Mouse (Mus musculus) intestine, embryonic 15.5 days (tissue): ENCODE measurements around the gene Tnfrsf25. TPM values are rescaled to one million over a fixed set of nuclear protein-coding genes. Genes with fewer than 3 reads are reported as not detected.

ENCODE experiments used
- ATAC-seq: fragments of 200-750 bp; cut with Nextera tagmentation; 2 replicates; pipeline ENCODE4 v1.8.0; 2017; ENCODE audit warnings: moderate TSS enrichment, moderate library complexity
- H3K27ac ChIP-seq: fragments of 300-500 bp; sonication (generic); 2 replicates; pipeline ENCODE4 v1.5.1; 2015; ENCODE audit warnings: mild to moderate bottlenecking, inconsistent platforms
- H3K27me3 ChIP-seq: fragments of 300-500 bp; sonication (generic); replicated peaks from 2 replicates; pipeline ENCODE4 v1.6.1; 2015; ENCODE audit warnings: inconsistent platforms
- H3K36me3 ChIP-seq: fragments of 300-500 bp; sonication (generic); 2 replicates; pipeline ENCODE4 v1.6.1; 2015; ENCODE audit warnings: inconsistent platforms
- H3K4me1 ChIP-seq: fragments of 300-500 bp; sonication (generic); replicated peaks from 2 replicates; pipeline ENCODE4 v1.6.1; 2015; ENCODE audit warnings: inconsistent platforms
- H3K4me2 ChIP-seq: fragments of 300-500 bp; sonication (generic); replicated peaks from 2 replicates; pipeline ENCODE4 v1.6.1; 2015; ENCODE audit warnings: mild to moderate bottlenecking, inconsistent platforms
- H3K4me3 ChIP-seq: fragments of 300-500 bp; sonication (generic); replicated peaks from 2 replicates; pipeline ENCODE4 v1.5.1; 2015; ENCODE audit warnings: inconsistent platforms
- H3K9ac ChIP-seq: fragments of 300-500 bp; sonication (generic); 2 replicates; pipeline ENCODE4 v1.6.1; 2015; ENCODE audit warnings: inconsistent platforms
- H3K9me3 ChIP-seq: fragments of 300-500 bp; sonication (generic); 2 replicates; pipeline ENCODE4 v1.6.1; 2016; ENCODE audit warnings: inconsistent platforms
- WGBS: fragments of 180-500 bp; shearing (Covaris S2); methylation state at CpG from one replicate; pipeline ENCODE4 v1.1.7; 2015; 5-methylcytosine and 5-hydroxymethylcytosine counted together
- polyA plus RNA-seq: library from polyadenylated mRNA; unstranded; fragments of >200 nt; fragmentation: Nextera tagmentation; extraction: Ambion mirVana; gene quantifications from 2 replicates; pipeline ENCODE4 v1.2.1, GENCODE M21; 2015

The Tnfrsf25 gene
- polyA plus RNA-seq, 1 experiment from 2014 or later, result 1.5 TPM

DNA sequence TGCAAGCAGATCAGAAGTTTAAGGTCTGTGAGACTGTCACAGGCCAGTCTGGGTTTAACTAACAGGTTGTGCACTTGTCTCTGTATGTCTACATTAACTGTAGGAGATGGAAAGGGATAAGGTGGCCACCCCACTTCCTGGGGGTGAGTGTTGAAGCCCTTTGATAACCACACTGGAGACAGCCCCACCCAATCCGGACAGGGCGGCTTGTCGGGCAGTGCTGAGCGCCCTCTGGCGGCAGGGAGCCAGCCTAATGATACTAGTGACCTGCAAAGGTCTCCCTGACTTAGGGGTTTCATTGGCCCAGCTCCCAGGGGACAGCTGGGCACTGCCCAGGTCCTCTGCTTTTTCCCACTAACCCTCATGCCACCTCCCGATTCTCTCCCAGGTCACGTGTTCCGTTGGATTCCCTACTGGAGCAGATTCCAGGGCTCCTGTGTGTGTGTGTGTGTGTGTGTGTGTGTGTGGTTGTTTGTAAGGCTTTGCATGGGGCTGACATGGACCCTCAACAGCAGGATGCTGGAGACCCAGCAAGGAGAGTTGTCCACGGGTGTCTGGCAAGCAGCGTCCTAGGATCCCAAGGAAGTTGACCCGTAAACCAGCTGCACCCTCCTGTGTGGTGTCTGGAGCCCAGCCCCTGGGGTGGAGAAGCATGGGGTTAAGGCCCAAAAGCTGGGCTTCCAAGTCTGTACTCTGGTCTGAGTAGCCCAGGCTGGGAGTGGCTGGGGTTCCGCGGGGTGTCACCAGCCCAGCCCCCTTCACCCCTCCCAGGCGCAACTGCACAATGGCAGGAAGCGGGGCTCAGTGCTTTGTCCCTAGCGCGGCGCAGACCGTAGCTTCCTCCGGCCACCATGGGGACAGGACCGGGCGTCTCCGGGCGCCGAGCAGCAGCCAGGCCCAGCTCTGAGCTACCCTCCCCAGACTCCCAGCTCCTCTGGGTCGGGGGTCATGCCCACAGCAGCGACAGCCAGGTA, 19.5 kb upstream of the Tnfrsf25 start:
- Histone ChIP-seq H3K4me3 (peak overlapping the region; percentile 22), H3K9ac (0 out of 2 replicates have a peak overlapping the region, but pooled peaks have one; percentile 6), H3K9me3 (no peaks in the 10 kb centered on the region), H3K27me3 (no peaks in the 10 kb centered on the region), H3K36me3 (no peaks in the 10 kb centered on the region), H3K4me2 (no peak overlapping the region), H3K27ac (no peak overlapping the region), H3K4me1 (peaks cover 18% of the 10 kb centered on the region)
- 40% methylated on average over 27 of the region's 27 CpGs for WGBS
- ATAC-seq, result peak; percentile 67

GRCm38 (mm10) chr4:152096927-152097326, 18.8 kb upstream of the Tnfrsf25 start:
- peak overlapping the region; percentile 6 for H3K9ac ChIP-seq
- no peaks in the 10 kb centered on the region for H3K27me3 ChIP-seq
- peaks cover under 1% of the 10 kb centered on the region; the same call in 1 of the 2 replicates for H3K36me3 ChIP-seq
- ATAC-seq, result no peak
- H3K27ac ChIP-seq, result no peak overlapping the region
- 53% methylated on average over 6 of the region's 6 CpGs for WGBS
- peak overlapping the region; percentile 22 for H3K4me3 ChIP-seq
- peaks cover 18% of the 10 kb centered on the region for H3K4me1 ChIP-seq
- H3K4me2 ChIP-seq, result peak overlapping the region; percentile 17
- no peaks in the 10 kb centered on the region for H3K9me3 ChIP-seq

DNA sequence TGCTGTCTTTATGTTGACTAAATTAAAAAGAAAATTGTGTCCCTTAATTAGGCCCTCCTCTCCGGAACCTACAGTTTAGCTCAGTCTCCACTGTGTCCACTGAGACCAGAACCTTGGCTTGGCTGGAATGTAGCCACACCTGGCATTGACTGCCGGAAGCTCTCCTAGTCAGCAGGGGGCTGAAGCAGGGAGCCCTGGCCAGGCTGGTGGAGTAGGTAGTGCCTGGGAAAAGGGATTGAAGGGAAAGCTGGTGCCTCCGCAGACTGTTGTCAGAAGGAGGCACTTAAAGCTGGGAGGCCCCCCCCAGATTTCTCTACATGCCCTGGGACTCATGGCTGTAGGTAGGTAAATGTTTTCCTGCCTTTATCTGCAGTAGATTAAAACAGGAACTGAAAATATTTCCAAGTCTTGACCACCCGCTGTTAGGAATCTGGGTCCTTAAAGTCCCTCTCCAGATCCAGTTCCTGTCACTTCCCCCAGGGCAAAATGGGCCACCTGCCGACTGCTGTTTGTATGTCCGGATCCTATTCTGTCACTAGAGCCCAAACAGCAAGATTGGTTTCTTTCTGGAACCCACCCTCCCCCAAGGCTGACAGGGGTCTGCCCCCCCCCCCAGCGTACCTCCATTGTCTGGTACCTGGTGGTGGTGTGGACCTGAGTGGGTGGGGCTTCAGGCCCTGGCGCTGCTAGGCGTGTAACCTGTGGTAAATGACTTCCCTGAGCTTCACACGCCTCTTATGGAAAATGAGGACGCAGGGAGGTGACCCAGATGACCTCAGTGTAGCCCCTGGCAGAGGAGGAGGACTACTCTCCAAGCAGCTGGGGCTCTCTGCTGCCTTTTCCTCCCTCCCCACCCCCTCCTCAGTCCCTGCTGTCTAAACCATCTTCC, 17.6 kb upstream of the Tnfrsf25 start:
- H3K27me3 ChIP-seq, result no peaks in the 10 kb centered on the region
- no peak overlapping the region for H3K9ac ChIP-seq
- H3K4me3 ChIP-seq, result 0 out of 2 replicates have a peak overlapping the region, but pooled peaks have one; percentile 4
- H3K36me3 ChIP-seq, result peaks cover 3% of the 10 kb centered on the region; the same call in 1 of the 2 replicates
- ATAC-seq, result no peak
- WGBS, result 38% methylated on average over 11 of the region's 11 CpGs
- no peak overlapping the region for H3K27ac ChIP-seq
- H3K4me2 ChIP-seq, result no peak overlapping the region; the same call in 1 of the 2 replicates
- H3K4me1 ChIP-seq, result peaks cover 7% of the 10 kb centered on the region
- no peaks in the 10 kb centered on the region for H3K9me3 ChIP-seq

DNA sequence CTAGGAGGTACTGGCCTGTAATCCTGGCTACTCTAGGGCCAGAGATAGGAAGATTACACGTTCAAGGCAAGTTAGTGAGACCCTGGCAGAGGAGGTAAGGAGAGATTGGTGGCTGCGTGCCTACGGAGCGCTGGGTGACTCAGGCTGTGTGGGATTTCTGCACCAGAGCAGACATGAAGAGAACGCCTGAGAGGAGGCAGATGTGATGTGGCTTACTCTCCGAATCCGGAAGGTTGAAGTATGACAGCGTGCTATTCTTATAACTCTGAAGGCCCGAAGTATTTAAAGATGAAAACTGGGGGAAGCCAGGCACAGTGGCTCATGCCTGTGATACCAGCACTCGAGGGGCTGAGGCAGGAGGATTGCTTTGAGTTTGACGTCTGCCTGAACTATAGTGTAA, 15.2 kb upstream of the Tnfrsf25 start:
- Histone ChIP-seq H3K4me2 (no peak overlapping the region), H3K9ac (no peak overlapping the region)

DNA sequence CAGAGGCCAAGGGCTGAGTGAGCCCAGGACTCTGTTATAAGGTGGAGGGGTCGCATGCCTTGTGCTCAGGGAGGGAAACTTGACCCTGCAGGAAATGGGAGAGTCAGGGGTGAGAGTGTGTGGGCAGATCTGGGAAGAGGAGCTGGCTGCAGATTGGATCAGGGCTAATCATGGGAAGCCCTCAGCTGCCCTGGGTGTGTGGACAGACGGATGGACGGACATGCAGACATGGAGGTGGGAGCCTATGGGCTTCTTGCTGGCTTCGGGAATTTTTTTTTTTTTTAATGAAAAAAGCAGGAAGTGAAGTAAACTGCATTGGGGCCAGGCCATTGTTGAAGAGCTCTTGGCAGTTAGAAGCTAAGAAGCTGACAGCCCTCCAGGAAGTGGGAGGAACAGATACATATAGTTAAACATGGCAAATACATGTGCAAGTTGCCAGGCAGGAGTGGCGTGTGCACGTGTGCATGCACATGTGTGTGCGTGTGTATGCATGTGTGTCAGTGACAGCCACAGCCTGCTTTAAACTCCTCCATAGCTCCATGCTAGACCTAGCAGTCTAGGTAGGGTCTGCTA, 14.6 kb upstream of the Tnfrsf25 start:
- WGBS, result 66% methylated on average over 7 of the region's 7 CpGs
- no peak overlapping the region for H3K4me2 ChIP-seq
- H3K36me3 ChIP-seq, result peaks cover 12% of the 10 kb centered on the region
- peak overlapping the region; percentile 23; the same call in 1 of the 2 replicates for H3K27ac ChIP-seq
- no peak overlapping the region for H3K9ac ChIP-seq
- H3K27me3 ChIP-seq, result no peaks in the 10 kb centered on the region
- H3K9me3 ChIP-seq, result no peaks in the 10 kb centered on the region
- no peak for ATAC-seq
- no peak overlapping the region for H3K4me3 ChIP-seq
- H3K4me1 ChIP-seq, result peaks cover 4% of the 10 kb centered on the region; the same call in 1 of the 2 replicates

More for the DNA sequence above, 15.2 kb upstream of the Tnfrsf25 start:
- Histone ChIP-seq H3K36me3 (peaks cover 10% of the 10 kb centered on the region), H3K27me3 (no peaks in the 10 kb centered on the region), H3K4me3 (no peak overlapping the region), H3K27ac (peak overlapping the region; percentile 23; the same call in 1 of the 2 replicates), H3K9me3 (no peaks in the 10 kb centered on the region), H3K4me1 (peaks cover 5% of the 10 kb centered on the region; the same call in 1 of the 2 replicates)
- 72% methylated on average over 11 of the region's 11 CpGs for WGBS
- no peak for ATAC-seq

- peaks cover 14% of the 10 kb centered on the region for H3K36me3 ChIP-seq
- no peak for ATAC-seq
- H3K4me1 ChIP-seq, result peaks cover 3% of the 10 kb centered on the region; the same call in 1 of the 2 replicates
- H3K4me3 ChIP-seq, result no peak overlapping the region
- 96% methylated on average over 16 of the region's 16 CpGs for WGBS
- H3K9me3 ChIP-seq, result no peaks in the 10 kb centered on the region
- no peak overlapping the region for H3K4me2 ChIP-seq
- no peak overlapping the region for H3K27ac ChIP-seq
- H3K9ac ChIP-seq, result no peak overlapping the region
- no peaks in the 10 kb centered on the region for H3K27me3 ChIP-seq
Observed at GRCm38 (mm10) chr4:152101921-152102320, 13.8 kb upstream of the Tnfrsf25 start.

DNA sequence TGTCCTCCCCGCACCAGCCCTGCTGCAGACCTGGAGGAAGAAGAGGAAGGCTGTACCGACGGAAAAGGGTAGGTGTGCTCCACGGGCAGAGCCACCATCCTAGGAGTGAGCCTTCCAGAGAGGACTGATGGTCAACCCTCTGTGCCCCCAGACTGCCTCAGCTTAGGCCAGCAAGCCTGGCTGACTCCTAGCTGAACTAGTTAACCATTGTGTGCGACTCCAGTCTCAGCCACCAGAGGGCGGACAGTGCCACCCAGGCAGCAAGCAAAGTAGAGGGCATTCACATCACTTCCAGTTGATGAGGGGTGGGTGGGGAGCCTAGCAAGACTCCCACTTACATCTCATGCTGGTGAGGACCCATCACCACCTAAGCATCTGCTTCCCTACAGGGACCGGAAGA, 12.7 kb upstream of the Tnfrsf25 start:
- Histone ChIP-seq H3K4me1 (peaks cover 6% of the 10 kb centered on the region), H3K9ac (no peak overlapping the region), H3K36me3 (peaks cover 14% of the 10 kb centered on the region), H3K4me3 (no peak overlapping the region), H3K27ac (no peak overlapping the region), H3K9me3 (no peaks in the 10 kb centered on the region), H3K27me3 (no peaks in the 10 kb centered on the region), H3K4me2 (no peak overlapping the region)
- ATAC-seq, result no peak
- WGBS, result 45% methylated on average over 7 of the region's 7 CpGs

DNA sequence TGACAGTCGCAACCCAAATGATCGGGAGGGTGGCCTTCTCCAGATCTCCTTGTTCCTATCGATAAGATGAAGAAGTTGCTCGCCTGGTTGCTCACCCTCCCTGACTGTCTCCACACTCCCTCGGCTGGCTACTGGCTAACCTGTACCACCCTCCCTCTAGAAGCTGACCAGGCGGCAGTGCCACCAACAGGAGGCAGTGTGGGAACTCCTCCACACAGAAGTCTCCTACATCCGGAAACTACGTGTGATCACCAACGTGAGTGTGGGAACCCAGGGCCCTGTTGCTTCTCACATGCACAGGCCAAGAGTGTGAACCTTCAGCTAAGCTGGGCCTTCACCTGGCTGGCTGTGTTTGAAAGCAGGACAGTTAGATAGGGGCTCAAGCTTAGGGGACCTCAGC, 9.0 kb upstream of the Tnfrsf25 start:
- H3K9me3 ChIP-seq, result no peaks in the 10 kb centered on the region
- peaks cover 14% of the 10 kb centered on the region for H3K36me3 ChIP-seq
- no peaks in the 10 kb centered on the region for H3K27me3 ChIP-seq
- H3K9ac ChIP-seq, result no peak overlapping the region
- no peak overlapping the region for H3K27ac ChIP-seq
- H3K4me3 ChIP-seq, result no peak overlapping the region
- no peak for ATAC-seq
- peak overlapping the region; percentile 79 for H3K4me2 ChIP-seq
- peaks cover 6% of the 10 kb centered on the region for H3K4me1 ChIP-seq
- WGBS, result 70% methylated on average over 9 of the region's 9 CpGs

DNA sequence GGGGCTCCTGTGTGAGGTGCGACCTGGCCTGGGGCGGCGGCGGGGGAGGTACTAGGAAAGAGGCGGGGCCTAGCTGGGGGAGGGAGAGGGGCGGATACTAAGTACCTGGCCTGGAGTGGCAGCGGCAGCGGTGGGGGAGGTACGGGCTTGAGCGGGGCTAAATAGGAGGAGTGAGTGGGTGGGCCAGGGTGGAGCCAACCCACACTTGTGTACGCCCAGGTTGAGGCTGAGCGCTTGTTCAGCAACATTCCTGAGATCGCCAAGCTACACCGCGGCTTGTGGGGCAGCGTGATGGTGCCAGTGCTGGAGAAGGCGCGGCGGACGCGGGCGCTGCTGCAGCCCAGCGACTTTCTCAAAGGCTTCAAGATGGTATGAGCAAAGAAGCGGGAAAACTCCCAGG, 8.2 kb upstream of the Tnfrsf25 start:
- H3K4me1 ChIP-seq, result peaks cover 6% of the 10 kb centered on the region
- peak overlapping the region; percentile 36 for H3K9ac ChIP-seq

DNA sequence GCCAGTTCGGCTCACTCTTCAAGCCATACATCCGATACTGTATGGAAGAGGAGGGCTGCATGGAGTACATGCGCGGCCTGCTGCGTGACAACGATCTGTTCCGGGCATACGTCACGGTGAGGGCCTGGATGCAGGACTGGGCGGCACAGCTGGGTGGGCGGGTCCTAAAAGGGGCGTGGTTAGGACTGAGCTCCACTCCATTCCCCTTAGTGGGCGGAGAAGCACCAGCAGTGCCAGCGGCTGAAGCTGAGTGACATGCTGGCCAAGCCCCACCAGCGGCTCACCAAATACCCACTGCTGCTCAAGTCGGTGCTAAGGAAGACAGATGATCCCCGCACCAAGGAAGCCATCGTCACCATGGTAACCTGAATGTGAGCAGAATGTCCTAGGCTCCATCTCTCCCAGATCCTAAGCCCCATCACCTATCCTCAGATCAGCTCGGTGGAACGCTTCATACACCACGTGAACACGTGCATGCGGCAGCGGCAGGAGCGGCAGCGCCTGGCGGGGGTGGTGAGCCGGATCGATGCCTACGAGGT, 7.7 kb upstream of the Tnfrsf25 start:
- Histone ChIP-seq H3K9ac (peak overlapping the region; percentile 36), H3K9me3 (no peaks in the 10 kb centered on the region), H3K4me1 (peaks cover 6% of the 10 kb centered on the region), H3K27ac (peak overlapping the region; percentile 52), H3K4me3 (peak overlapping the region; percentile 39), H3K4me2 (peak overlapping the region; percentile 79), H3K27me3 (no peaks in the 10 kb centered on the region), H3K36me3 (peaks cover 11% of the 10 kb centered on the region)
- peak; percentile 95 for ATAC-seq
- 18% methylated on average over 30 of the region's 30 CpGs for WGBS

More for the DNA sequence above, 8.2 kb upstream of the Tnfrsf25 start:
- peak overlapping the region; percentile 39 for H3K4me3 ChIP-seq
- WGBS, result 6% methylated on average over 24 of the region's 24 CpGs
- peaks cover 11% of the 10 kb centered on the region for H3K36me3 ChIP-seq
- H3K9me3 ChIP-seq, result no peaks in the 10 kb centered on the region
- peak; percentile 88 for ATAC-seq
- H3K27me3 ChIP-seq, result no peaks in the 10 kb centered on the region
- peak overlapping the region; percentile 52 for H3K27ac ChIP-seq
- peak overlapping the region; percentile 79 for H3K4me2 ChIP-seq

- H3K9me3 ChIP-seq, result no peaks in the 10 kb centered on the region
- 0 out of 2 replicates have a peak overlapping the region, but pooled peaks have one; percentile 79 for H3K4me2 ChIP-seq
- no peak overlapping the region for H3K9ac ChIP-seq
- ATAC-seq, result no peak
- H3K27me3 ChIP-seq, result no peaks in the 10 kb centered on the region
- peaks cover 6% of the 10 kb centered on the region for H3K4me1 ChIP-seq
- no peak overlapping the region for H3K27ac ChIP-seq
- 86% methylated on average over 5 of the region's 5 CpGs for WGBS
- peaks cover 7% of the 10 kb centered on the region for H3K36me3 ChIP-seq
- no peak overlapping the region for H3K4me3 ChIP-seq
Observed at GRCm38 (mm10) chr4:152108673-152109072, 7.1 kb upstream of the Tnfrsf25 start.
